Mouse (Mus musculus) ZHBTc4 (cell line): ENCODE measurements around the gene Zfp579.

Experiments
- DNase-seq: peaks from one replicate; pipeline ENCODE4 v3.0.0-alpha.2; 2011; ENCODE audit warnings: low read depth, low spot score

Gene Zfp579

DNA sequence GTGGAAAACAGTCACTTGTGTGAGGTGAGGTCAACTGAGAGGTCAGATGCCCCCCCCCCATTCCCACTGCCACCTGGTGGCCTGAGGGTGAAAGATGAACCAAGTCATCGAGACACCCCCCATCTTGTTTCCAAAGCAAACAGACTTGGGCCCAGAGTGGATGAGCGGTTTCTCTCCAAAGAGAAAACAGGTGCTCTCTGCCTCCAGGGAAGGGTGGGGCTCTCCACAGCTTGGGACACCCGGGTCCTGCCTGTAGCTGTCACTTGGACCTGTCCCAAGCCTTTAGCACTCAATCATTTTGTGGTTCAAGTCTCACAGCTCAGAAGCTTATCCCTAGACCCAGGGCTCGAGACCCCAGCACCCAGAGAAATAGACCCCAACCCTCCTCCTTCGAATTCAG is 32.4 kb downstream of the Zfp579 start:
- DNase-seq: peak; percentile 23

GRCm38 (mm10) chr7:4957361-4957760 is 38.6 kb downstream of the Zfp579 start:
- DNase-seq: no peak

GRCm38 (mm10) chr7:4953815-4954445 is 42.0 kb downstream of the Zfp579 start:
- no peak for DNase-seq

- peak; percentile 55 for DNase-seq
These were observed 45.2 kb downstream of the Zfp579 start for GRCm38 (mm10) chr7:4950561-4951342.

- DNase-seq: no peak
These were observed 47.6 kb downstream of the Zfp579 start for GRCm38 (mm10) chr7:4948386-4948785.

DNA sequence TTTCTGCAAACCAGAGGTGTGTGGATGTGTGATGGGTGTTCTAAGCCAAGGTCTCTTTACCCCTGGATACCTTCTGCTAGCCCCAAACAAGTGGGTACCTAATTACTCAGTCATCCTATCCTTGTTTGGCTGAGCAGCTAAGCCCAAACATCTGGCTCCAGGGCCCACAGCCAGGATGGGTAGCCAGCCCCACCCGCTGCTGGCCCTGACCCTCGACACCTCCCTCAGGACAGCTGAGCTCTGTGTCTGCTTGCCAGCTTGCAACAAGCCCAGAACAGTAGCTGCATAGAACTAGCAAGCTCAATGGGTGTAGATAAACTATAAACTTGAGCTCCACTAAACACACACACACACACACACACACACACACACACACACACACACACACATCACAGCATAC is 48.1 kb downstream of the Zfp579 start:
- no peak for DNase-seq

GRCm38 (mm10) chr7:4943223-4943815 is 52.6 kb downstream of the Zfp579 start:
- peak; percentile 95 for DNase-seq

- no peak for DNase-seq
These were observed 53.3 kb downstream of the Zfp579 start for GRCm38 (mm10) chr7:4942673-4943072.

DNA sequence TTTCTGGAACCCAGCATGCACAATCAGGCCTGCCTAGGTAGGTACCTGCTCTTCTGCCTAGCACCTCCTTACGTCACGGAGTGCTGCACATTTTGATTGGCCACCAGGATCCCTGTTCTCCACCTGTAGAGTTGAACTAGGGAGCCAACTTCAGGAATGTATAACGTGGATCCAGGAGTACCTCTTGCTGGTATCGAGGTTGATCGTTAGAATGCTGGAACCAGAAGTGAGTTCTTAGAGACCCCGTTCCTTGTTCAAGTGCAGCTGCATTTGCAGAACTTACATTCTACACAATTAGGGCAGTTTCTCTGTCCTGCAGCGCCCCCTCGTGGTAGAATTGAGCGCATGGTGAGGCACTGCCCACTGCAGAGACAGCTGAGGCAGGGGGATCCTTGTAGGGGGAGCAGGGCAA is 55.9 kb downstream of the Zfp579 start:
- peak; percentile 86 for DNase-seq

GRCm38 (mm10) chr7:4938456-4938855 is 57.5 kb downstream of the Zfp579 start:
- peak; percentile 77 for DNase-seq

DNA sequence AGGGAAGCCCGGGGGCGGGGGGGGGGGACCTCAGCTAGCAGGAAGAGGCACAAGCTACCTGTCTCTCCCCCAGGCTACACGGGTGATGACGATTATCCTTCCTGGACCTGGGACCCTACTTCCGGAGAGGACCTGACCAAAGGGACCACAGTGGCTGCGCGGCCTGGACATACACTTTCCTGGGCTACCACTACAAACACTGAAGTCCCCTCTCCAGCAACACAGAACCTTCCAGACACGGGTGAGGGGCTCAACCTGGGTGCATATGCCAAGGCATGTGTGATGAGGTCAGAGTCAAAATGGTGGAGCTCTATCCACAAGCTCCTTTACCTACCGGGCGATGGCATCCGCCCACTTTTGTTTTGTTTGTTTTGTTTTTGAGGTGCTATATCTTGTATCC is 58.6 kb downstream of the Zfp579 start:
- DNase-seq: no peak

- no peak for DNase-seq
These were observed 59.1 kb downstream of the Zfp579 start for GRCm38 (mm10) chr7:4936832-4937231.

DNA sequence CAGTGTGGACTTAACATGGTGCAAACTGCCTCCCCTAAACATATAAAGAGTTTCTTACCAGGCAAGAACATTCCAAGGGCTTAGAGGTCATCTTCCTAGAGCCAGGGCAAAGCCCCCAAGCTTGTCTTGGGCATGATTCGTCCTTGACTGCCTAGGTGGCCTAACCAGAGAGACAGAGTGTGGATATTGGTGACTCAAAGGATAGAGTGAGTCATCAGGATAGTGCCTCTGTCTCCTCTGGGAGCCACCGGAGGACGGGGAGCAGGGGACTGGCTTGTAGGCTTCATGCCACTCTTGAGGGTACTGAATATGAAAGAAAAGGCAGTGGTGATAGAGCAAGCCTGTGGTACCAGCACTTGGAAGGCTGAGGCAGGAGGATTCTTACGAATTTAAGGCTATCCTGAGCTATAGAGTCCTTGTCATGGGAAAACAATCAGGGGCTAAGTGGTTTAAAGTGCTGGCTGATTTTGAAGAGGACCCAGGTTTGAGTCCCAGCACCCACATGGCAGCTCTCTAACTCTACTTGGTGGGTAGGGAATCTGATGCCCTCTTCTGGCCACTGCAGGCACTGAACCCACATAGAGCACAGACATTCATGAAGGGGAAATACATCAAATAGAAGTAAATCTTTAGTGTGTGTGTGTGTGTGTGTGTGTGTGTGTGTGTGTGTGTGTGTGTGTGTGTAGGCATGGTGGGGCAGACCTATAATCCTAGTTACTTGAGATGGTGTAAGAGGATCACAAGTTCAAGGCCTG is 61.6 kb downstream of the Zfp579 start:
- peak; percentile 34 for DNase-seq
